Mouse (Mus musculus): ENCODE results near the gene C5ar2. TPM values are rescaled to one million over a fixed set of nuclear protein-coding genes. Genes with fewer than 3 reads are reported as not detected.

The C5ar2 gene
- polyA plus RNA-seq, 1 experiment = not detected

DNA sequence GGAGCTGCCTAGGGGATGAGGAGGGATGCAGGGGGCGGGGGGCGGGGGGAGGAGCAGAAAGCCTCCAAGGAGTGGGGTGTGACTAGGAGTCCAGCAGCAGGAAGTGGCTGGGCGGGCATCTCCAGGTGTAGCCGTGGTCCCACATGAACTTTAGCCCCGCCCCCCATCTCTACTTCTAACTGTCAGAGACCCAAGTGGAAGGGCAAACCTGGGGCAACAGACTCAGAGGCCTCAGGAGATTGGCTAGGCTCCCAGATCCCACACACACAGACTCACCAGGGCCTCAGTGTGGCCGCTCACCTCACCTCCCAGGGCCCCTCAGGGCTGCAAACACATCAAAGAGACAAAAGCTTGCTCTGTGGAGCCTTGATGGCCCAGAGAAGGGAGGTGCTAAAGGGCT lies 47.3 kb downstream of the C5ar2 start:
- no peak overlapping the region for H3K27ac ChIP-seq (ENCODE audit: insufficient read depth, low read depth, low read length)
- 69% methylated on average over 6 of the region's 6 CpGs for WGBS
- no peak overlapping the region for H3K4me3 ChIP-seq (ENCODE audit: insufficient read depth, low read depth, low read length)
- H3K4me1 ChIP-seq (ENCODE audit: control insufficient read depth, insufficient read depth, low read length) = no peaks in the 10 kb centered on the region; the same call in 1 of the 2 replicates
- TF ChIP-seq CTCF (IDR thresholded peaks at IDR 0.05; ENCODE audit: insufficient read depth, low read depth, low read length) (no peak), POLR2A (IDR thresholded peaks at IDR 0.05; ENCODE audit: insufficient read depth, low read depth, low read length) (no peak)

GRCm38 (mm10) chr7:16193702-16194101 lies 50.3 kb downstream of the C5ar2 start:
- WGBS = 47% methylated on average over 3 of the region's 3 CpGs
- no peak overlapping the region for H3K4me3 ChIP-seq (ENCODE audit: insufficient read depth, low read depth, low read length)
- H3K4me1 ChIP-seq (ENCODE audit: control insufficient read depth, insufficient read depth, low read length) = no peaks in the 10 kb centered on the region; the same call in 1 of the 2 replicates
- no peak overlapping the region for H3K27ac ChIP-seq (ENCODE audit: insufficient read depth, low read depth, low read length)
- no peak for TF ChIP-seq POLR2A (IDR thresholded peaks at IDR 0.05; ENCODE audit: insufficient read depth, low read depth, low read length)
- TF ChIP-seq CTCF (IDR thresholded peaks at IDR 0.05; ENCODE audit: insufficient read depth, low read depth, low read length) = no peak

DNA sequence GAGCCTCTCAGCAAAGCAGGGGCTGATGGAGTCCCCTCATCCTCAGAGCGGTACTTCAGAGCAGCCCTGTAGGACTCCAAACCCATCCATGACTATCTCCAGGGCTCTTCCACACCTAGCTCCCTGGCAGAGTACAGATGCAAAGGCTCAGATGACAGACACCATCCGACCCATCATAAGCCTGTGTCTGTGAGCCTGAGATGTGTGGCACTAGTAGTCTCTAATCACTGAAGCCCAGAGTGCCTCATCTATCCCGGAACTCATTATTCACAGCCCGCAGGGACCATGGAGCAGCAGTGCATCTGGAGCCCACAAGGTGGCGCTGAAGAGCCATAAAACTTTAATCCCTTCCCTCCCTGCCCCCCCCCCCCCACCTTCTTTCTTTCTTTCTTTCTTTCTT lies 51.6 kb downstream of the C5ar2 start:
- TF ChIP-seq POLR2A (IDR thresholded peaks at IDR 0.05; ENCODE audit: insufficient read depth, low read depth, low read length) (no peak), CTCF (IDR thresholded peaks at IDR 0.05; ENCODE audit: insufficient read depth, low read depth, low read length) (no peak)
- Histone ChIP-seq H3K4me3 (ENCODE audit: insufficient read depth, low read depth, low read length) (no peak overlapping the region), H3K4me1 (ENCODE audit: control insufficient read depth, insufficient read depth, low read length) (no peaks in the 10 kb centered on the region; the same call in 1 of the 2 replicates), H3K27ac (ENCODE audit: insufficient read depth, low read depth, low read length) (no peak overlapping the region)
- 15% methylated on average over 5 of the region's 5 CpGs for WGBS

- Histone ChIP-seq H3K4me1 (ENCODE audit: control insufficient read depth, insufficient read depth, low read length) (no peaks in the 10 kb centered on the region; the same call in 1 of the 2 replicates), H3K4me3 (ENCODE audit: insufficient read depth, low read depth, low read length) (no peak overlapping the region), H3K27ac (ENCODE audit: insufficient read depth, low read depth, low read length) (no peak overlapping the region)
- TF ChIP-seq POLR2A (IDR thresholded peaks at IDR 0.05; ENCODE audit: insufficient read depth, low read depth, low read length) (no peak), CTCF (IDR thresholded peaks at IDR 0.05; ENCODE audit: insufficient read depth, low read depth, low read length) (no peak)
- 86% methylated on average over 8 of the region's 8 CpGs for WGBS
Measured at GRCm38 (mm10) chr7:16187494-16187893, 56.5 kb downstream of the C5ar2 start.

Other genes starting within 250 kb of the C5ar2 start
- gene Bicra, start 196.2 kb downstream of the C5ar2 start, polyA plus RNA-seq (2012; ENCODE audit: insufficient read depth, insufficient read length, low replicate concordance, missing spikeins) = not detected in 2 replicates
- not detected in 2 replicates for gene Zfp541, start 182.3 kb downstream of the C5ar2 start, polyA plus RNA-seq (2012; ENCODE audit: insufficient read depth, insufficient read length, low replicate concordance, missing spikeins)
- gene Napa, start 145.7 kb downstream of the C5ar2 start, polyA plus RNA-seq (2012; ENCODE audit: insufficient read depth, insufficient read length, low replicate concordance, missing spikeins) = not detected in 2 replicates
- gene Kptn, start 124.3 kb downstream of the C5ar2 start, polyA plus RNA-seq (2012; ENCODE audit: insufficient read depth, insufficient read length, low replicate concordance, missing spikeins) = not detected in 2 replicates
- gene Slc8a2, start 114.3 kb downstream of the C5ar2 start, polyA plus RNA-seq (2012; ENCODE audit: insufficient read depth, insufficient read length, low replicate concordance, missing spikeins) = not detected in 2 replicates
- gene Meis3, start 69.1 kb downstream of the C5ar2 start, polyA plus RNA-seq (2012; ENCODE audit: insufficient read depth, insufficient read length, low replicate concordance, missing spikeins) = not detected in 2 replicates
- not detected in 2 replicates for gene Dhx34, start 22.1 kb downstream of the C5ar2 start, polyA plus RNA-seq (2012; ENCODE audit: insufficient read depth, insufficient read length, low replicate concordance, missing spikeins)
- not detected in 2 replicates for gene C5ar1, start 15.4 kb upstream of the C5ar2 start, polyA plus RNA-seq (2012; ENCODE audit: insufficient read depth, insufficient read length, low replicate concordance, missing spikeins)
- gene Inafm1, start 29.5 kb upstream of the C5ar2 start, polyA plus RNA-seq (2012; ENCODE audit: insufficient read depth, insufficient read length, low replicate concordance, missing spikeins) = not detected in 2 replicates
- not detected in 2 replicates for gene Ccdc9, start 42.6 kb upstream of the C5ar2 start, polyA plus RNA-seq (2012; ENCODE audit: insufficient read depth, insufficient read length, low replicate concordance, missing spikeins)
- not detected in 2 replicates for gene Bbc3, start 64.2 kb upstream of the C5ar2 start, polyA plus RNA-seq (2012; ENCODE audit: insufficient read depth, insufficient read length, low replicate concordance, missing spikeins)
- gene Sae1, start 143.7 kb upstream of the C5ar2 start, polyA plus RNA-seq (2012; ENCODE audit: insufficient read depth, insufficient read length, low replicate concordance, missing spikeins) = not detected in 2 replicates
- 372 TPM in 1 of 2 replicates, not detected in the other for gene Zc3h4, start 156.8 kb upstream of the C5ar2 start, polyA plus RNA-seq (2012; ENCODE audit: insufficient read depth, insufficient read length, low replicate concordance, missing spikeins)
- not detected in 2 replicates for gene Tmem160, start 208.6 kb upstream of the C5ar2 start, polyA plus RNA-seq (2012; ENCODE audit: insufficient read depth, insufficient read length, low replicate concordance, missing spikeins)
- not detected in 2 replicates for gene Npas1, start 233.6 kb upstream of the C5ar2 start, polyA plus RNA-seq (2012; ENCODE audit: insufficient read depth, insufficient read length, low replicate concordance, missing spikeins)